Mouse (Mus musculus): Measurements from ENCODE around the gene Rrbp1. TPM values are rescaled to one million over a fixed set of nuclear protein-coding genes. Genes with fewer than 3 reads are reported as not detected.

Rrbp1 gene
- total RNA-seq (2021), result 10 to 100 TPM; 82.5 to 83.9 TPM

- intact Hi-C loops (cut with DNase I), result loop anchor here (10.0 kb wide), 1 partner anchor 154 kb away; no protein-coding TSS in a partner anchor
- DNase-seq, result peak; percentile 99
Measured at GRCm38 (mm10) chr2:144011080-144011551, at the start of gene Rrbp1. Gene Rrbp1, minus strand, starts transcription at chr2:144011263.

GRCm38 (mm10) chr2:144057735-144058134 is 46.7 kb upstream of the Rrbp1 start:
- DNase-seq, result peak; percentile 15
- intact Hi-C loops (cut with DNase I), result no loop called here

- peak; percentile 88 for DNase-seq
- intact Hi-C loops (cut with DNase I), result no loop called here
Measured at GRCm38 (mm10) chr2:144052410-144053065, 41.5 kb upstream of the Rrbp1 start.

- intact Hi-C loops (cut with DNase I), result no loop called here
Measured at GRCm38 (mm10) chr2:144050861-144051260, 39.8 kb upstream of the Rrbp1 start.

GRCm38 (mm10) chr2:144050146-144050680 is 39.1 kb upstream of the Rrbp1 start:
- intact Hi-C loops (cut with DNase I), result no loop called here
- no peak for DNase-seq

More at GRCm38 (mm10) chr2:144050861-144051260, 39.8 kb upstream of the Rrbp1 start:
- no peak for DNase-seq

GRCm38 (mm10) chr2:144046916-144047315 is 35.9 kb upstream of the Rrbp1 start:
- DNase-seq, result no peak
- intact Hi-C loops (cut with DNase I), result no loop called here

GRCm38 (mm10) chr2:144045756-144046560 is 34.9 kb upstream of the Rrbp1 start:
- intact Hi-C loops (cut with DNase I), result no loop called here
- no peak for DNase-seq

GRCm38 (mm10) chr2:144044726-144045125 is 33.7 kb upstream of the Rrbp1 start:
- intact Hi-C loops (cut with DNase I), result no loop called here

GRCm38 (mm10) chr2:144032664-144033063 is 21.6 kb upstream of the Rrbp1 start, which contains the start of gene Banf2:
Gene Banf2, plus strand, starts transcription at chr2:144033059.
- no peak for DNase-seq
- intact Hi-C loops (cut with DNase I), result no loop called here

More at GRCm38 (mm10) chr2:144044726-144045125, 33.7 kb upstream of the Rrbp1 start:
- DNase-seq, result peak; percentile 50

GRCm38 (mm10) chr2:144030791-144031190 is 19.7 kb upstream of the Rrbp1 start:
- no peak for DNase-seq
- intact Hi-C loops (cut with DNase I), result no loop called here

GRCm38 (mm10) chr2:144026456-144026855 is 15.4 kb upstream of the Rrbp1 start:
- no peak for DNase-seq
- intact Hi-C loops (cut with DNase I), result no loop called here

- DNase-seq, result no peak
- intact Hi-C loops (cut with DNase I), result no loop called here
Measured at GRCm38 (mm10) chr2:144025361-144025760, 14.3 kb upstream of the Rrbp1 start.

- intact Hi-C loops (cut with DNase I), result no loop called here
- DNase-seq, result no peak
Measured at GRCm38 (mm10) chr2:144022441-144022840, 11.4 kb upstream of the Rrbp1 start.

- DNase-seq, result no peak
- intact Hi-C loops (cut with DNase I), result loop anchor here (10.0 kb wide), 1 partner anchor 145 kb away; no protein-coding TSS in a partner anchor
Measured at GRCm38 (mm10) chr2:144019971-144020370, 8.9 kb upstream of the Rrbp1 start.

GRCm38 (mm10) chr2:144015861-144016260 is 4.8 kb upstream of the Rrbp1 start:
- intact Hi-C loops (cut with DNase I), result loop anchor here (10.0 kb wide), 1 partner anchor 149 kb away; no protein-coding TSS in a partner anchor

GRCm38 (mm10) chr2:144014481-144014880 is 3.4 kb upstream of the Rrbp1 start:
- peak; percentile 70 for DNase-seq
- intact Hi-C loops (cut with DNase I), result loop anchor here (10.0 kb wide), 1 partner anchor 150 kb away; no protein-coding TSS in a partner anchor

More at GRCm38 (mm10) chr2:144015861-144016260, 4.8 kb upstream of the Rrbp1 start:
- DNase-seq, result no peak

- peak; percentile 56 for DNase-seq
Measured at GRCm38 (mm10) chr2:144014051-144014450, 3.0 kb upstream of the Rrbp1 start.

GRCm38 (mm10) chr2:144010282-144011044 is 600 bp downstream of the Rrbp1 start:
- DNase-seq, result peak; percentile 83
- intact Hi-C loops (cut with DNase I), result loop anchor here (10.0 kb wide), 1 partner anchor 154 kb away; no protein-coding TSS in a partner anchor

More at GRCm38 (mm10) chr2:144014051-144014450, 3.0 kb upstream of the Rrbp1 start:
- intact Hi-C loops (cut with DNase I), result loop anchor here (10.0 kb wide), 1 partner anchor 151 kb away; no protein-coding TSS in a partner anchor

GRCm38 (mm10) chr2:144009551-144010281 is 1.3 kb downstream of the Rrbp1 start:
- DNase-seq, result no peak
- intact Hi-C loops (cut with DNase I), result loop anchor here (10.0 kb wide), 1 partner anchor 155 kb away; no protein-coding TSS in a partner anchor
